Comparison of ENCODE assay signal across 9 mouse cellular contexts in the genomic region with DNA sequence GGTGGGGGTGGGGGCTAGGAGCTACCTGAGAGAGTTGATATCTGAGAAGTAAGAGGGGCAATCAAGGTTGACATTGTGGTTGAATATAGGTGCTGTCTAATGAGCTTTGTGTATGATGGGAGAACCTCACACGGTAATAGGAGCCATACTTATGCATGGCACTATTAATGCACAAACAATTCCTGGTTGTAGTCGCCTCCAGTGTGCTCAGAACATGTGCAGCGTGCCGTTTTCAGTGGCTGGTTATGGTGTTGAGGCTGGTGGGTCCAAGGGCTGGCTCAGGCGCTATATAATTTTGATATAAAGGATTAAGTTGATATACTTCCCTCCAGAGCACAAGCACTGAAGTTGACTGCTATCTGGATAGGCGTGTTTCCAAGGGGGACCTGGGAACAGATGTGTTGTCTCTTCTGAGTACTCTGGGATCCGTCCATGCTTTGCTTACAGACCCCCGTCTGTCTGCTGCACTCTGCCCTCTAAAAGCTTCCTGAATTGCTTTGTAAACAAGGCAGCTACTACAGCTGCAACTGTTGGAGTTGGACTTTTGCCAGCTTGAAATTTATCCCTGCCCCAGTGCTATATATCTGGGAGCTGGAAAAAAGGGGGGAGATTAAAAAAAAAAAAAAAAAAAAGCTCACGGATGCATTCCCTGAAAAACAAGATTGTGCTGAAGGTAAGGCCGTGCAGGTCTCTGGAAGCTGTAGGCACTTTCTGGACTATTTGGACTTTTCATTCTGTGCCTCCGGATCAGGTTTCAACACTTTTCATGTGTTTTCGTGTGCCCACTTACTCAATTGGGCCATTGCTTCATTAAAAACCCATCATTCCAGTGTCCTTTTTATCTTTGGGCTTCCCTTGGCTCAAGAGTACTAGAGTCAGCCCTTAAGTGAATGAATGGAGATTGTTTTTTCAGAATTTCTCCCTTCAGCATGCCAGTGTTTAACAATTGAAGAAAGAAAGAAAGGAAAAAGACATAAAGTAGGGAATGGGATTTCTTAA.
DNase-seq lines count a peak whose midpoint lies in the region; ATAC-seq lines count a peak whose summit lies in the region.
"Had no signal": no experiment of that assay in that cellular context is flagged by ENCODE, and none has a peak within 500 bp of the region (broad histone marks: within the 10 kb centered on the region; RNA-seq: fewer than 3 reads in every experiment).

No protein-coding gene starts in this region.

- no peaks in the 10 kb centered on the region for H3K9me3 ChIP-seq in kidney, embryonic 14.5 days (ENCODE audit: control insufficient read depth, low read length)
- no peaks in the 10 kb centered on the region for H3K9me3 ChIP-seq in kidney, embryonic 15.5 days (replicated peaks)
- no peaks in the 10 kb centered on the region for H3K9me3 ChIP-seq in liver, embryonic 16.5 days (replicated peaks; ENCODE audit: control insufficient read depth, low read length)
- H3K9me3 ChIP-seq: heart, embryonic 12.5 days had no signal

- no peak for DNase-seq in kidney, adult 11 months
- DNase-seq in embryo, embryonic 9.5 days (ENCODE audit: extremely low spot score): peak; percentile 20
- DNase-seq in ovary, postnatal 36 days (ENCODE audit: low spot score): no peak
- no peak for DNase-seq in layer of hippocampus, postnatal 36 days
- no peak for DNase-seq in cerebellum, adult 11-12 months

- H3K4me2 ChIP-seq in kidney, embryonic 14.5 days (replicated peaks; ENCODE audit: low read depth, low read length): no peak overlapping the region
- H3K4me2 ChIP-seq in kidney, embryonic 15.5 days: peak overlapping the region; percentile 12; the same call in 1 of the 2 replicates
- 0 out of 2 replicates have a peak overlapping the region, but pooled peaks have one; percentile 15 for H3K4me2 ChIP-seq in liver, embryonic 16.5 days (ENCODE audit: low read depth, low read length)
- H3K4me2 ChIP-seq: heart, embryonic 12.5 days had no signal

- H3K27ac ChIP-seq in kidney, embryonic 14.5 days (ENCODE audit: low read depth, low read length): no peak overlapping the region
- peak overlapping the region; percentile 77 for H3K27ac ChIP-seq in kidney, embryonic 15.5 days
- peak overlapping the region; percentile 57 for H3K27ac ChIP-seq in liver, embryonic 16.5 days (ENCODE audit: low read length)

- no peaks in the 10 kb centered on the region for H3K27me3 ChIP-seq in kidney, embryonic 14.5 days (ENCODE audit: control insufficient read depth, insufficient read depth, low read length)
- peaks cover 7% of the 10 kb centered on the region for H3K27me3 ChIP-seq in kidney, embryonic 15.5 days
- H3K27me3 ChIP-seq in liver, embryonic 16.5 days (ENCODE audit: control insufficient read depth, insufficient read depth, low read depth, low read length): no peaks in the 10 kb centered on the region
- H3K27me3 ChIP-seq: heart, embryonic 12.5 days had no signal

- 25% methylated on average over 12 of the region's 12 CpGs for WGBS in kidney, embryonic 14.5 days
- WGBS in kidney, embryonic 15.5 days: 20% methylated on average over 12 of the region's 12 CpGs
- 48% methylated on average over 12 of the region's 12 CpGs for WGBS in liver, embryonic 16.5 days (ENCODE audit: insufficient replicate concordance)

- ATAC-seq in kidney, embryonic 14.5 days (ENCODE audit: low FRiP score, low TSS enrichment): peak; percentile 87
- ATAC-seq in kidney, embryonic 15.5 days (replicated peaks; ENCODE audit: low FRiP score): peak; percentile 83
- peak; percentile 67 for ATAC-seq in liver, embryonic 16.5 days (ENCODE audit: low read depth)

- H3K9ac ChIP-seq in kidney, embryonic 14.5 days (ENCODE audit: low read depth, low read length): no peak overlapping the region
- no peak overlapping the region for H3K9ac ChIP-seq in kidney, embryonic 15.5 days
- no peak overlapping the region for H3K9ac ChIP-seq in liver, embryonic 16.5 days (ENCODE audit: low read depth, low read length)
- H3K9ac ChIP-seq: heart, embryonic 12.5 days had no signal

- H3K36me3 ChIP-seq in kidney, embryonic 14.5 days (ENCODE audit: control insufficient read depth, insufficient read depth, low read length): no peaks in the 10 kb centered on the region
- no peaks in the 10 kb centered on the region for H3K36me3 ChIP-seq in kidney, embryonic 15.5 days
- no peaks in the 10 kb centered on the region for H3K36me3 ChIP-seq in liver, embryonic 16.5 days (ENCODE audit: control insufficient read depth, insufficient read depth)
- H3K36me3 ChIP-seq: heart, embryonic 12.5 days had no signal

- H3K4me3 ChIP-seq in kidney, embryonic 14.5 days (ENCODE audit: low read length): no peak overlapping the region
- H3K4me3 ChIP-seq in kidney, embryonic 15.5 days (replicated peaks): no peak overlapping the region
- no peak overlapping the region for H3K4me3 ChIP-seq in liver, embryonic 16.5 days (ENCODE audit: low read depth, low read length)
- H3K4me3 ChIP-seq: heart, embryonic 12.5 days had no signal

- H3K4me1 ChIP-seq in kidney, embryonic 14.5 days (ENCODE audit: control insufficient read depth, insufficient read depth, low read length): peaks cover 26% of the 10 kb centered on the region
- H3K4me1 ChIP-seq in kidney, embryonic 15.5 days: peaks cover 49% of the 10 kb centered on the region
- no peaks in the 10 kb centered on the region; the same call in none of the 2 replicates for H3K4me1 ChIP-seq in liver, embryonic 16.5 days (ENCODE audit: control insufficient read depth, low read depth, low read length)
